Mouse (Mus musculus): Measurements from ENCODE around the gene Slc35g3.

DNA sequence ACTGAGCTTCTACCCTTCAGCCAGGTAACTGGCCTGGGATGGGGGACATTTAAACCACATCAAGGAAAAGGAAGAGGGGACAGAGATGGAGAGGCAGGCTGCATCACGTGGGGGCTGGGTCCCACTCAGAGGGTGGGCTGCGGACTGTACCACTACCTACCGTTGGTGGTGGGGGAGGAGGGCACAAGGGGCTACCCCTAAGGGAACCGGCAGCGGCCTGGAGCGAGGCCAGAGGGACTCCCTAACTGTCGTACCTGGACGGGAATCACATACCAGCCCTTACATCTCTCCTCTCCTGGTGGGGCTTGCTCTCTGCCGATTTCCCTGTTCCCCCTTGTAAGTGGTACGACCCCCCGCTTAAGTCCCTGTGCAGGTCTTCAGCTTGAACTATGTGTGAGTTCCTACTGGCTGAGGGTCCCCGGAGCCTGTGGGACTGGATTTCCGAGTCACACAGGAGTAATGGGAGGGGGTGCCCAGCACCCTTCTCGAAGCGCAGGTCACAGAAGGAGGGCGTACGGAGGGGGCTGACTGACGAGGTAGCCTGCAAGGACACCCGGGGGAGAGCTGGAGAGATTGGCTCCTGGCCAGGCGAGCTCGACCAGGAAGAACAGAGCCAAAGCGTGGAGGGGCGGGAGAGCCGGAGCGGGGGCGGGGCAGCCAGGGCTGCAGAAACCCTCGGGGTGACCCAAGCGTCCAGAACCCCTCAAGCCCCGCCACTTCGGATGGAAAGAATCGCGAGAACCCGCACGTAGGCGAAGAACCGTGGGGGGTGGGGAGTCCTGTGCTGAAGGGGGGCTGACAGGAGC is 38.8 kb upstream of the Slc35g3 start:
- TF ChIP-seq EP300 (optimal IDR thresholded peaks at IDR 0.05), result no peak
- no peak for TF ChIP-seq CTCF (IDR thresholded peaks at IDR 0.05; ENCODE audit: low read depth)
